Mouse (Mus musculus) heart, postnatal 0 days (tissue): ENCODE results near the gene Slc25a22. TPM values are rescaled to one million over a fixed set of nuclear protein-coding genes. Genes with fewer than 3 reads are reported as not detected.

Source experiments
- ATAC-seq: fragments of 200-750 bp; cut with Nextera tagmentation; 2 replicates; pipeline ENCODE4 v1.8.0; 2017; ENCODE audit warnings: low read depth, moderate number of reproducible peaks, moderate library complexity; ENCODE audit not compliant: insufficient read depth
- DNase-seq: peaks from one replicate; pipeline ENCODE4 v3.0.0-alpha.2; 2016; ENCODE audit warnings: low spot score
- H3K27ac ChIP-seq: fragments of 300-500 bp; sonication (generic); 2 replicates; pipeline ENCODE4 v1.5.1; 2014; ENCODE audit warnings: low read depth, mild to moderate bottlenecking
- H3K27me3 ChIP-seq: fragments of 300-500 bp; sonication (generic); 2 replicates; pipeline ENCODE4 v1.6.1; 2014; ENCODE audit warnings: low read length, mixed read lengths; ENCODE audit not compliant: control insufficient read depth, insufficient read depth
- H3K36me3 ChIP-seq: fragments of 300-500 bp; sonication (generic); replicated peaks from 2 replicates; pipeline ENCODE4 v1.6.1; 2014; ENCODE audit warnings: low read length, mixed read lengths; ENCODE audit not compliant: control insufficient read depth, insufficient read depth
- H3K4me1 ChIP-seq: fragments of 300-500 bp; sonication (generic); 2 replicates; pipeline ENCODE4 v1.6.1; 2014; ENCODE audit warnings: antibody characterized with exemption; ENCODE audit not compliant: control insufficient read depth, insufficient read depth
- H3K4me2 ChIP-seq: fragments of 300-500 bp; sonication (generic); 2 replicates; pipeline ENCODE4 v1.6.1; 2014; ENCODE audit warnings: low read depth, mild to moderate bottlenecking, low read length, moderate library complexity
- H3K4me3 ChIP-seq: fragments of 300-500 bp; sonication (generic); 2 replicates; pipeline ENCODE4 v1.5.1; 2014; ENCODE audit warnings: low read depth, low read length
- H3K9ac ChIP-seq: fragments of 300-500 bp; sonication (generic); replicated peaks from 2 replicates; pipeline ENCODE4 v1.6.1; 2014; ENCODE audit warnings: low read depth, low read length, mixed read lengths
- H3K9me3 ChIP-seq: fragments of 300-500 bp; sonication (generic); replicated peaks from 2 replicates; pipeline ENCODE4 v1.6.1; 2016; ENCODE audit warnings: low read length; ENCODE audit not compliant: control insufficient read depth
- CTCF ChIP-seq: IDR thresholded peaks from 2 replicates; pipeline ENCODE4 v1.5.1; 2016; ENCODE audit warnings: antibody characterized with exemption, control low read depth, low read depth
- EP300 ChIP-seq: IDR thresholded peaks from 2 replicates; pipeline ENCODE4 v1.6.1; 2016; ENCODE audit warnings: antibody characterized with exemption, low read depth
- WGBS: fragments of 180-500 bp; shearing (Covaris S2); extraction: QIAGEN DNeasy Blood & Tissue Kit; methylation state at CpG from one replicate; pipeline ENCODE4 v1.1.7; 2014; 5-methylcytosine and 5-hydroxymethylcytosine counted together
- polyA plus RNA-seq: library from polyadenylated mRNA; unstranded; fragments of >200 nt; fragmentation: Nextera tagmentation; extraction: Ambion mirVana; gene quantifications from 2 replicates; pipeline ENCODE4 v1.2.1, GENCODE M21; 2015
- total RNA-seq: library from RNA; depleted of rRNA; stranded (reverse); fragments of >200 nt; gene quantifications from 2 replicates; pipeline ENCODE4 v1.2.3, GENCODE M21; 2014; ENCODE audit warnings: low replicate concordance

The Slc25a22 gene
- total and polyA plus RNA-seq, 2 experiments from 2014 or later = 13.1 to 17.7 TPM

- Histone ChIP-seq H3K4me2 (no peak overlapping the region), H3K27ac (no peak overlapping the region), H3K9me3 (no peaks in the 10 kb centered on the region), H3K4me1 (peaks cover 5% of the 10 kb centered on the region; the same call in 1 of the 2 replicates), H3K27me3 (no peaks in the 10 kb centered on the region), H3K36me3 (peaks cover 20% of the 10 kb centered on the region), H3K4me3 (no peak overlapping the region), H3K9ac (no peak overlapping the region)
- DNase-seq (no peak), ATAC-seq (no peak)
- no peak for TF ChIP-seq EP300
- TF ChIP-seq CTCF = no peak
- 81% methylated on average over 12 of the region's 12 CpGs for WGBS
Observed at GRCm38 (mm10) chr7:141426948-141427730, 10.6 kb downstream of the Slc25a22 start.

- DNase-seq = no peak
- no peak for ATAC-seq
- Histone ChIP-seq H3K27ac (no peak overlapping the region), H3K27me3 (no peaks in the 10 kb centered on the region), H3K9ac (no peak overlapping the region), H3K4me1 (0 out of 2 replicates have a peak, but pooled peaks cover 2% of the 10 kb centered on the region), H3K4me3 (no peak overlapping the region), H3K4me2 (no peak overlapping the region), H3K9me3 (no peaks in the 10 kb centered on the region), H3K36me3 (no peaks in the 10 kb centered on the region)
- 59% methylated on average over 4 of the region's 4 CpGs for WGBS
- no peak for TF ChIP-seq CTCF
- TF ChIP-seq EP300 = no peak
Observed at GRCm38 (mm10) chr7:141423811-141424210, 13.9 kb downstream of the Slc25a22 start.

GRCm38 (mm10) chr7:141420030-141420702, 17.5 kb downstream of the Slc25a22 start:
- 66% methylated on average over 9 of the region's 9 CpGs for WGBS
- Histone ChIP-seq H3K9me3 (no peaks in the 10 kb centered on the region), H3K9ac (no peak overlapping the region), H3K36me3 (no peaks in the 10 kb centered on the region), H3K27ac (no peak overlapping the region), H3K27me3 (no peaks in the 10 kb centered on the region), H3K4me2 (no peak overlapping the region), H3K4me3 (no peak overlapping the region), H3K4me1 (no peaks in the 10 kb centered on the region)
- DNase-seq (no peak), ATAC-seq (no peak)
- no peak for TF ChIP-seq EP300
- no peak for TF ChIP-seq CTCF

- TF ChIP-seq EP300 (no peak), CTCF (no peak)
- no peaks in the 10 kb centered on the region for H3K36me3 ChIP-seq
- no peak overlapping the region for H3K4me3 ChIP-seq
- no peaks in the 10 kb centered on the region for H3K9me3 ChIP-seq
- no peak overlapping the region for H3K9ac ChIP-seq
- WGBS = 54% methylated on average over 7 of the region's 7 CpGs
- ATAC-seq = no peak
- peaks cover 6% of the 10 kb centered on the region for H3K4me1 ChIP-seq
- H3K27me3 ChIP-seq = no peaks in the 10 kb centered on the region
- no peak overlapping the region for H3K4me2 ChIP-seq
- no peak overlapping the region for H3K27ac ChIP-seq
- no peak for DNase-seq
Observed at GRCm38 (mm10) chr7:141418970-141419369, 18.7 kb downstream of the Slc25a22 start.

- Histone ChIP-seq H3K36me3 (no peaks in the 10 kb centered on the region), H3K4me3 (no peak overlapping the region), H3K9ac (no peak overlapping the region), H3K27ac (no peak overlapping the region), H3K27me3 (no peaks in the 10 kb centered on the region), H3K9me3 (no peaks in the 10 kb centered on the region), H3K4me1 (peaks cover 6% of the 10 kb centered on the region), H3K4me2 (no peak overlapping the region)
- TF ChIP-seq CTCF = peak; percentile 32; the same call in 1 of the 2 replicates
- TF ChIP-seq EP300 = no peak
- WGBS = 61% methylated on average over 8 of the region's 8 CpGs
- DNase-seq (no peak), ATAC-seq (no peak)
Observed at GRCm38 (mm10) chr7:141417731-141418681, 19.7 kb downstream of the Slc25a22 start.
